Mouse (Mus musculus): ENCODE measurements at regions not wholly inside any gene's neighbourhood (a gene's known extent, or its start where the extent isn't known, plus 50 kb on each side); places are given as distances from the start of the nearest gene placed in this dataset.

DNA sequence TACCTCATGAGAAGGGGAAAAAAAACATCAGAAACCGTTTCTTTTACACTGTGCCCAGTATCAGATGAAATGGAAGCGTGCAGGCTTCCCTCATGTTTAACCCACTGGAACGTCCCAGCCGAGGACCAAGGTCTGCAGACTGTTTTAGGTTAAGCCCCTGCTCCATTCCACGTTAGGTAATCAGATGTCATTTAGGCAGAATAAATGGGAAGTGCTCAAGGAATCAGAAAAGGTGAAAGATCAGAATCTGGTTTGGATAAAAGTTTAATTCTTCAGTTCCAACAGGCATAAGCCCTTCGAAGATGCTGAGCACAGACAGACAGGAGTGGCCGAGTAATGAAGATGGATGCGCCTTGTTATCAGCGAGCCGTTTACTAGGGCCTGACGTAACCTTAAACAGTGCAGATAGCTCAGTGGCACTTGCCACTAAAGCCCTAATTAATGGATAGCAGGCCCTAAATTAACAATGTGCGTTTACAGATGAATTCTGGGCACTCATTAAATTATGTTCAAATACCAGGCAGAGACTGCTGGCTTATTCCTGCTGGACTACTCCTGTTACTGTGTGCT lies 193.5 kb downstream of the Lmo4 start:
- TF ChIP-seq POLR2A (IDR thresholded peaks at IDR 0.05; ENCODE audit: borderline replicate concordance, extremely low read depth, low read depth, low read length) (no peak), CTCF (IDR thresholded peaks at IDR 0.05; ENCODE audit: insufficient read depth, low read length) (no peak)
